Mouse (Mus musculus) ES-Bruce4 (cell line): ENCODE measurements around the gene Adamts12. TPM values are rescaled to one million over a fixed set of nuclear protein-coding genes. Genes with fewer than 3 reads are reported as not detected.

Experiments
- H3K27ac ChIP-seq: 2 replicates; pipeline ENCODE4 v1.5.1; 2012; ENCODE audit warnings: low read length, inconsistent platforms; ENCODE audit not compliant: insufficient read depth
- H3K27me3 ChIP-seq: 2 replicates; pipeline ENCODE4 v1.6.1; 2012; ENCODE audit warnings: mild to moderate bottlenecking, low read length, inconsistent platforms; ENCODE audit not compliant: control insufficient read depth, poor library complexity, insufficient read depth, severe bottlenecking
- H3K36me3 ChIP-seq: 2 replicates; pipeline ENCODE4 v1.6.1; 2012; ENCODE audit warnings: inconsistent platforms, mild to moderate bottlenecking, low read length, moderate library complexity; ENCODE audit not compliant: control insufficient read depth, poor library complexity, insufficient read depth, severe bottlenecking
- H3K4me1 ChIP-seq: one replicate; pipeline ENCODE4 v1.8.1; 2011; ENCODE audit warnings: low read length; ENCODE audit not compliant: control insufficient read depth, insufficient read depth
- H3K4me3 ChIP-seq: 2 replicates; pipeline ENCODE4 v1.5.1; 2011; ENCODE audit warnings: low read depth, mild to moderate bottlenecking, low read length
- H3K9ac ChIP-seq: 2 replicates; pipeline ENCODE4 v1.6.1; 2012; ENCODE audit warnings: low read depth, mild to moderate bottlenecking, inconsistent platforms; ENCODE audit not compliant: poor library complexity, severe bottlenecking
- H3K9me3 ChIP-seq: replicated peaks from 2 replicates; pipeline ENCODE4 v1.6.1; 2012; ENCODE audit warnings: mild to moderate bottlenecking, low read length, inconsistent platforms; ENCODE audit not compliant: control insufficient read depth, poor library complexity, insufficient read depth, severe bottlenecking
- CTCF ChIP-seq: IDR thresholded peaks from one replicate; pipeline ENCODE4 v1.8.1; 2011; ENCODE audit warnings: low read depth, low read length
- EP300 ChIP-seq: IDR thresholded peaks from 2 replicates; pipeline ENCODE4 v1.6.1; 2011; ENCODE audit warnings: low read depth, low read length; ENCODE audit not compliant: insufficient read depth
- POLR2A ChIP-seq: IDR thresholded peaks from one replicate; pipeline ENCODE4 v1.8.1; 2011; ENCODE audit warnings: low read length; ENCODE audit not compliant: insufficient read depth
- polyA plus RNA-seq: library from polyadenylated mRNA; stranded (reverse); fragments of >200 nt; gene quantifications from 2 replicates; pipeline ENCODE4 v1.2.4, GENCODE M21; 2011; ENCODE audit warnings: low read depth; ENCODE audit not compliant: missing spikeins, insufficient read depth, insufficient read length

Adamts12 gene
- polyA plus RNA-seq, 1 experiment, result 1.0 TPM

- Histone ChIP-seq H3K9ac (no peak overlapping the region), H3K9me3 (no peaks in the 10 kb centered on the region), H3K4me3 (no peak overlapping the region), H3K4me1 (no peaks in the 10 kb centered on the region), H3K27me3 (no peaks in the 10 kb centered on the region), H3K27ac (no peak overlapping the region), H3K36me3 (no peaks in the 10 kb centered on the region)
- TF ChIP-seq POLR2A (no peak), CTCF (no peak), EP300 (no peak)
Observed at GRCm38 (mm10) chr15:11100917-11101316, 36.3 kb downstream of the Adamts12 start.

GRCm38 (mm10) chr15:11105101-11105500, 40.5 kb downstream of the Adamts12 start:
- H3K36me3 ChIP-seq, result no peaks in the 10 kb centered on the region
- no peak overlapping the region for H3K4me3 ChIP-seq
- no peaks in the 10 kb centered on the region for H3K4me1 ChIP-seq
- no peaks in the 10 kb centered on the region for H3K9me3 ChIP-seq
- no peak for TF ChIP-seq CTCF
- no peak for TF ChIP-seq EP300
- no peak for TF ChIP-seq POLR2A
- H3K27ac ChIP-seq, result no peak overlapping the region
- no peaks in the 10 kb centered on the region for H3K27me3 ChIP-seq
- H3K9ac ChIP-seq, result no peak overlapping the region

GRCm38 (mm10) chr15:11107376-11107775, 42.8 kb downstream of the Adamts12 start:
- Histone ChIP-seq H3K36me3 (no peaks in the 10 kb centered on the region), H3K27ac (no peak overlapping the region), H3K9ac (no peak overlapping the region), H3K4me1 (no peaks in the 10 kb centered on the region), H3K27me3 (no peaks in the 10 kb centered on the region), H3K9me3 (no peaks in the 10 kb centered on the region), H3K4me3 (no peak overlapping the region)
- TF ChIP-seq POLR2A (no peak), EP300 (no peak), CTCF (no peak)

GRCm38 (mm10) chr15:11114631-11115197, 50.1 kb downstream of the Adamts12 start:
- H3K9me3 ChIP-seq, result no peaks in the 10 kb centered on the region
- H3K9ac ChIP-seq, result no peak overlapping the region
- H3K4me3 ChIP-seq, result no peak overlapping the region
- H3K27ac ChIP-seq, result no peak overlapping the region
- TF ChIP-seq POLR2A (no peak), EP300 (no peak)
- no peaks in the 10 kb centered on the region for H3K36me3 ChIP-seq
- H3K27me3 ChIP-seq, result no peaks in the 10 kb centered on the region; the same call in 1 of the 2 replicates
- H3K4me1 ChIP-seq, result no peaks in the 10 kb centered on the region

- no peak overlapping the region for H3K4me3 ChIP-seq
Observed at GRCm38 (mm10) chr15:11116303-11116702, 51.7 kb downstream of the Adamts12 start.

GRCm38 (mm10) chr15:11116853-11117252, 52.3 kb downstream of the Adamts12 start:
- Histone ChIP-seq H3K9ac (no peak overlapping the region), H3K27me3 (no peaks in the 10 kb centered on the region; the same call in 1 of the 2 replicates), H3K36me3 (no peaks in the 10 kb centered on the region), H3K4me3 (no peak overlapping the region), H3K9me3 (no peaks in the 10 kb centered on the region), H3K4me1 (no peaks in the 10 kb centered on the region), H3K27ac (no peak overlapping the region)
- TF ChIP-seq EP300 (no peak), CTCF (no peak), POLR2A (no peak)

More at GRCm38 (mm10) chr15:11116303-11116702, 51.7 kb downstream of the Adamts12 start:
- Histone ChIP-seq H3K9me3 (no peaks in the 10 kb centered on the region), H3K27ac (no peak overlapping the region), H3K36me3 (no peaks in the 10 kb centered on the region), H3K9ac (no peak overlapping the region), H3K27me3 (no peaks in the 10 kb centered on the region; the same call in 1 of the 2 replicates), H3K4me1 (no peaks in the 10 kb centered on the region)
- no peak for TF ChIP-seq EP300
- no peak for TF ChIP-seq POLR2A
- TF ChIP-seq CTCF, result no peak
